Mouse (Mus musculus): ENCODE data around the gene Tango6. TPM values are rescaled to one million over a fixed set of nuclear protein-coding genes. Genes with fewer than 3 reads are reported as not detected.

Gene Tango6
- polyA plus RNA-seq, 1 experiment from 2014 or later: 15.0 TPM

DNA sequence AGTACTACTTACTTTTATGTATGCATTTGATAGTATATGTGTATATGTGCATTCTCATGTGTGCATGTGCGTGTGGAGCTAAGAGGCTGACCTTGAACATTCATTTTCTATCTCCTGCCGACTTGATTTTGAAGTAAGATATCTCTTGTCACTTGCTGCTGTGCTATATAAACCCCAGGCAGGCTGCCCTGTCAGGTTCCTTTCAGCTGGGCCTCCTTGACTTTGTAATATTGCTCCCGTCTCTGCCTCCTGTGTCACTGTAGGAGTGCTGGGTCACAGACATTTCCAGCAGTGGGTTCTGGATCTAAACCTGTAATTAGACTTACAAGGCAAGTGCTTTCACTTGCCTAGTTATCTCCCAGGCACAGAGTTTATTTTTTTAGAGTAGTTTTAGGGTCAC is 50.8 kb downstream of the Tango6 start:
- H3K4me1 ChIP-seq: peaks cover 29% of the 10 kb centered on the region
- no peak overlapping the region for H3K4me3 ChIP-seq
- no peaks in the 10 kb centered on the region for H3K9me3 ChIP-seq
- DNase-seq (ENCODE audit: extremely low spot score, low spot score): no peak
- 84% methylated on average over 3 of the region's 3 CpGs for WGBS
- H3K27ac ChIP-seq: no peak overlapping the region
- peaks cover 41% of the 10 kb centered on the region for H3K36me3 ChIP-seq (replicated peaks)
- H3K27me3 ChIP-seq (ENCODE audit: poor library complexity, severe bottlenecking): peaks cover 6% of the 10 kb centered on the region; the same call in 1 of the 2 replicates

GRCm38 (mm10) chr8:106734222-106734621 is 51.4 kb downstream of the Tango6 start:
- Histone ChIP-seq H3K27ac (no peak overlapping the region), H3K9me3 (no peaks in the 10 kb centered on the region), H3K4me1 (peaks cover 29% of the 10 kb centered on the region), H3K27me3 (ENCODE audit: poor library complexity, severe bottlenecking) (peaks cover 6% of the 10 kb centered on the region; the same call in 1 of the 2 replicates), H3K36me3 (replicated peaks) (peaks cover 46% of the 10 kb centered on the region), H3K4me3 (no peak overlapping the region)
- no peak for DNase-seq (ENCODE audit: extremely low spot score, low spot score)

GRCm38 (mm10) chr8:106736861-106737662 is 54.2 kb downstream of the Tango6 start:
- H3K27me3 ChIP-seq (ENCODE audit: poor library complexity, severe bottlenecking): no peaks in the 10 kb centered on the region
- peaks cover 51% of the 10 kb centered on the region for H3K36me3 ChIP-seq (replicated peaks)
- no peak for DNase-seq (ENCODE audit: extremely low spot score, low spot score)
- no peak overlapping the region for H3K4me3 ChIP-seq
- no peaks in the 10 kb centered on the region for H3K9me3 ChIP-seq
- no peak overlapping the region for H3K27ac ChIP-seq
- WGBS: 86% methylated on average over 13 of the region's 13 CpGs
- H3K4me1 ChIP-seq: peaks cover 23% of the 10 kb centered on the region

DNA sequence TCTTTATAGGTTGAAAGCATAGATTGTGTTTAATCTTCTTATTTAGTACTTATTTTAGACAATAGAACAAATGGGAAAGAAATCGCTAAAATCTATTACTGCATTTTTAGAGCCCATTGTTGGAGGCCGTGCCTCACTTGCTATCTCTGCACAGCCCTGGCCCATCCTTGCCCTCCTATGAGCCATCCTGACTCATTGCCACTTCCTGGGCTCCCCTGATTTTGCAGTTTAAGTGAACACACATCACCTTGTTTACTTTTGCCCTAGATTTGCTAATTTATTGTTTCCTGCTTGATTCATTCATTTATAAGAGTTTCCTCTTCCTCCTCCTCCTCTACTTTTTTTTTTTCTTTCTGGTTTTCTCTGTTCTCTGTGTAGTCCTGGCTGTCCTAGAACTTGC is 55.0 kb downstream of the Tango6 start:
- 92% methylated on average over 2 of the region's 2 CpGs for WGBS
- DNase-seq (ENCODE audit: extremely low spot score, low spot score): no peak
- Histone ChIP-seq H3K4me1 (peaks cover 16% of the 10 kb centered on the region), H3K9me3 (no peaks in the 10 kb centered on the region), H3K36me3 (replicated peaks) (peaks cover 58% of the 10 kb centered on the region), H3K27me3 (ENCODE audit: poor library complexity, severe bottlenecking) (no peaks in the 10 kb centered on the region), H3K27ac (no peak overlapping the region), H3K4me3 (no peak overlapping the region)

DNA sequence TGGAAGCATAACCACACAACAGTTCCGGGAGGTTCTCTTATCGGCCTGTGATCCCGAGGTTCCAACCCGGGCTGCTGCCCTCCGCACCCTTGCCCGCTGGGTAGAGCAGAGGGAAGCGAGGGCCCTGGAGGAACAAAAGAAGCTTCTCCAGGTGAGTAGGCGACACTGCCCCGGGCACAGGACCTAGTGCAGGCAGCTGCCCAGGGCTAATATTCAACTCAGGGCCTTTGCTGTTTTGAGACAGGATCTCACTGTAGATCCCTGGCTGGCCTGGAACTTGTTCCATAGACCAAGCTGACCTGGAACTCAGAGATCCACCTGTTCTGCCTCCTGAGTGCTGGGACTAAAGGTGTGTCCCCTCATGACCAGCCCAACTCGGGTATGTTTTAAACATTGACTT is 59.5 kb downstream of the Tango6 start:
- Histone ChIP-seq H3K27ac (no peak overlapping the region), H3K4me3 (no peak overlapping the region), H3K27me3 (ENCODE audit: poor library complexity, severe bottlenecking) (no peaks in the 10 kb centered on the region), H3K9me3 (no peaks in the 10 kb centered on the region), H3K36me3 (replicated peaks) (peaks cover 72% of the 10 kb centered on the region), H3K4me1 (no peaks in the 10 kb centered on the region)
- WGBS: 96% methylated on average over 10 of the region's 10 CpGs
- no peak for DNase-seq (ENCODE audit: extremely low spot score, low spot score)

DNA sequence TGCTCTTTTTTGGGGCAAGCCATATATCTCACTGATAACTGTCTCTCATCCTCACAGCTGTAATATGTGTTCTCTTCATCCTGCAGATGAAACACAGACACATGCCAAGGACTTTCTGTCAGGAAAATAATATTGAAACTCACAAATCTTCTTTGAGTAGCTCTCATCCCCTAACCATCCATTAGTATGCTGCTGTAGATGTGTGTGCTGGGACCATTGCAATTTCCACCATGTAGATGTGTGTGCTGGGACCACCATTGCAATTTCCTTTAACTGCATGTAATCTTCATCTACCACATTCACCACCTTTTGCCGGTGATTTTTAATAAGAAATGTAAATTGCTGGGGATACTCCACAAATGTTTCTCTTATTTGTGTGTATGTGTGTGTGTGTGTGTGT is 60.5 kb downstream of the Tango6 start:
- H3K9me3 ChIP-seq: no peaks in the 10 kb centered on the region
- WGBS: 100% methylated on average over 1 of the region's 1 CpGs
- H3K4me1 ChIP-seq: no peaks in the 10 kb centered on the region
- no peak overlapping the region for H3K4me3 ChIP-seq
- H3K27me3 ChIP-seq (ENCODE audit: poor library complexity, severe bottlenecking): no peaks in the 10 kb centered on the region
- no peak overlapping the region for H3K27ac ChIP-seq
- H3K36me3 ChIP-seq (replicated peaks): peaks cover 76% of the 10 kb centered on the region
- no peak for DNase-seq (ENCODE audit: extremely low spot score, low spot score)

DNA sequence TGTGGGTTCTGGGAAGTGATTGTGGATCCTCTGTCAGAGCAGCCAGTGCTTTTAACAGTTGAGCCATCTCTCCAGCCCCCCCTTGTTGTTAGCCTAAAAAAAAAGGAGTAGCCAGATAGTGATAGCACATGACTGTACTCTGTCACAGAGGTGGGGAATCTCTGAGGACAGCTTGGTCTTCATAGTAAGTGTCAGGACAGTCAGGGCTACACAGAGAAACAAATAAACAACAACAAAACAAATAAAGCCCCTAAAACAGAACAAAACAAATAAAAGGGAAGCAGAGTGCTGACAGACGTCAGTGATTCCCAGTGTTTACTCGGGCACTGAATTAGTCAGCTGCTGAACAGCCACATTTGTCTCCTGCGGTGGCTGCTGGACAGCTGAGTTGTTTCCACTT is 70.6 kb downstream of the Tango6 start:
- Histone ChIP-seq H3K36me3 (replicated peaks) (peaks cover 9% of the 10 kb centered on the region; the same call in 1 of the 2 replicates), H3K4me3 (no peak overlapping the region), H3K27me3 (ENCODE audit: poor library complexity, severe bottlenecking) (no peaks in the 10 kb centered on the region), H3K4me1 (no peaks in the 10 kb centered on the region), H3K9me3 (no peaks in the 10 kb centered on the region), H3K27ac (no peak overlapping the region)
- 87% methylated on average over 3 of the region's 3 CpGs for WGBS
- no peak for DNase-seq (ENCODE audit: extremely low spot score, low spot score)

GRCm38 (mm10) chr8:106761317-106761716 is 78.4 kb downstream of the Tango6 start:
- peak overlapping the region; percentile 27 for H3K27ac ChIP-seq
- peaks cover 29% of the 10 kb centered on the region for H3K4me1 ChIP-seq
- no peaks in the 10 kb centered on the region for H3K27me3 ChIP-seq (ENCODE audit: poor library complexity, severe bottlenecking)
- H3K9me3 ChIP-seq: no peaks in the 10 kb centered on the region
- WGBS: 51% methylated on average over 4 of the region's 4 CpGs
- H3K4me3 ChIP-seq: no peak overlapping the region
- H3K36me3 ChIP-seq (replicated peaks): 0 out of 2 replicates have a peak, but pooled peaks cover 4% of the 10 kb centered on the region
- DNase-seq (ENCODE audit: extremely low spot score, low spot score): no peak

DNA sequence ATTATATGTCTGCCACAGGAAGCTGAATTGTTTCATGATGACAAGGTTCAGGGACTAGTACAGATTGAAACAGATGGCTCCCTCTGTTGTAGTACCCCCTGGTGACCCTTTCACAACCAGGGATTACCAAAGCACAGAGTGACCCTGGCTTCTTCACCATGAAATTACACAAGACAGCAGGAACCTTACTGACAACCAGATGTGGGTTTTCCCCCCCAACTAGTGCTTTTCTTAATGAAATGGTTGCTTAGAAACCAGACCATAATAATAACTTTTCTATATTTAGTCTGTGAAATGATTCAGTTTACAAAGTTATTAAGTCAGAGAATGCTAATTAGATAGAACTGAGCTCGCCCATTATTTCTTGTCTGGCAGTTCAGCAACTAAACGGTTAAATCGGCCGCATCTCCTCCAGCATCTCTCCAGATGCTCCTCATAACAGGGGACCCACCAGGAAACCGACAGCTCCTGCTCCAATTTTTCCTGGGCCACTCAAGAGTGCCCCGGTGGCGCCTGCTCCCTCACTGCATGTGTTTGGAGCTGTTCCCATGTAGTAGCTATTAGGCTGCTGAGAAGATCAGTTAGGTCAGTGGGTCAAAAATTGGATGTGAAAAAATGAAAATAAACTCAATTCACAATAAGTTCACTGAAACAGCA is 79.1 kb downstream of the Tango6 start:
- no peaks in the 10 kb centered on the region for H3K9me3 ChIP-seq
- WGBS: 36% methylated on average over 7 of the region's 7 CpGs
- H3K27ac ChIP-seq: no peak overlapping the region
- no peaks in the 10 kb centered on the region for H3K27me3 ChIP-seq (ENCODE audit: poor library complexity, severe bottlenecking)
- DNase-seq (ENCODE audit: extremely low spot score, low spot score): peak; percentile 16
- 0 out of 2 replicates have a peak, but pooled peaks cover 4% of the 10 kb centered on the region for H3K36me3 ChIP-seq (replicated peaks)
- no peak overlapping the region for H3K4me3 ChIP-seq
- peaks cover 29% of the 10 kb centered on the region for H3K4me1 ChIP-seq

DNA sequence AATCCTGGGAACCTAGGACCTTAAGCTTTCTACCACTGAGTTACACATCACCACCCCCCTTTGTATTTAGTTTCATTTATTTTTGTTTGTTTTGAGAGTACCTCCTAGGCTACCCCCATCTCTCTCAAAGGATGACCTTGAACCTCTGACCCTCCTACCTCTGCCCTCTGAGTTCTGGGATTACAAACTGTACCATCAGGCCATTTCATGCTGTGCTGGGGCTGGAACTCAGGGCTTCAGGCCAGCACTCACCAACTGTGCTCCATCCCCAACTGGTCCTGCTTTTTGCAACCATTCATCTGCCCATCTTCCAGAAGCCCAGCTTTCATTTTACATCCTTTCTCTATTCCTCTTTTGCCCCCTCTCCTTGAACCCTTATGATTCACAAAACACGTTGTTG is 81.7 kb downstream of the Tango6 start:
- Histone ChIP-seq H3K27ac (no peak overlapping the region), H3K36me3 (replicated peaks) (peaks cover 4% of the 10 kb centered on the region; the same call in 1 of the 2 replicates), H3K4me1 (peaks cover 23% of the 10 kb centered on the region), H3K27me3 (ENCODE audit: poor library complexity, severe bottlenecking) (no peaks in the 10 kb centered on the region), H3K9me3 (no peaks in the 10 kb centered on the region), H3K4me3 (no peak overlapping the region)
- no peak for DNase-seq (ENCODE audit: extremely low spot score, low spot score)
- 91% methylated on average over 1 of the region's 1 CpGs for WGBS

DNA sequence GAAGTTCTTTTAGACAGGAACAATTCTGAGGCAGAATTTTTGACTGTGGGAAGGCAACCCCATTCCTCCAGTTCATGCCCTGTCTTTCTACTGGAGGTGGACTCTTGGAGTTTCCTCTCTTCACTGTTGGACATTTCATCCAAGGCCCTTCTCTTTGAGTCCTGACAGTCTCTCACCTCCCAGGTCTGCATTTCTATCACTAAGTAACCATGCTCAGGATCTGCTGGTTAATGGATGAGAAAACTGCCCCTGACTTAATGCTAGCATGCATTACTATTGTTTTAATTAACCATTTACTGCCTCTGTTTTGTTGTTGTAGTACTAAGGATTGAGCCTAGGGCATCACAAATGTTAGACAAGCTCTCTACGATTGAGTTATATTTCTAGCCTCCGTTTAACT is 82.7 kb downstream of the Tango6 start:
- Histone ChIP-seq H3K27ac (no peak overlapping the region), H3K4me3 (no peak overlapping the region), H3K9me3 (no peaks in the 10 kb centered on the region), H3K36me3 (replicated peaks) (peaks cover 4% of the 10 kb centered on the region; the same call in 1 of the 2 replicates), H3K27me3 (ENCODE audit: poor library complexity, severe bottlenecking) (no peaks in the 10 kb centered on the region), H3K4me1 (peaks cover 23% of the 10 kb centered on the region)
- 87% methylated on average over 2 of the region's 2 CpGs for WGBS
- DNase-seq (ENCODE audit: extremely low spot score, low spot score): no peak

- WGBS: 93% methylated on average over 5 of the region's 5 CpGs
- Histone ChIP-seq H3K9me3 (no peaks in the 10 kb centered on the region), H3K4me3 (no peak overlapping the region), H3K4me1 (peaks cover 13% of the 10 kb centered on the region), H3K36me3 (replicated peaks) (peaks cover 4% of the 10 kb centered on the region; the same call in 1 of the 2 replicates), H3K27me3 (ENCODE audit: poor library complexity, severe bottlenecking) (no peaks in the 10 kb centered on the region), H3K27ac (no peak overlapping the region)
- DNase-seq (ENCODE audit: extremely low spot score, low spot score): no peak
Observed at GRCm38 (mm10) chr8:106766736-106767135, 83.9 kb downstream of the Tango6 start.

DNA sequence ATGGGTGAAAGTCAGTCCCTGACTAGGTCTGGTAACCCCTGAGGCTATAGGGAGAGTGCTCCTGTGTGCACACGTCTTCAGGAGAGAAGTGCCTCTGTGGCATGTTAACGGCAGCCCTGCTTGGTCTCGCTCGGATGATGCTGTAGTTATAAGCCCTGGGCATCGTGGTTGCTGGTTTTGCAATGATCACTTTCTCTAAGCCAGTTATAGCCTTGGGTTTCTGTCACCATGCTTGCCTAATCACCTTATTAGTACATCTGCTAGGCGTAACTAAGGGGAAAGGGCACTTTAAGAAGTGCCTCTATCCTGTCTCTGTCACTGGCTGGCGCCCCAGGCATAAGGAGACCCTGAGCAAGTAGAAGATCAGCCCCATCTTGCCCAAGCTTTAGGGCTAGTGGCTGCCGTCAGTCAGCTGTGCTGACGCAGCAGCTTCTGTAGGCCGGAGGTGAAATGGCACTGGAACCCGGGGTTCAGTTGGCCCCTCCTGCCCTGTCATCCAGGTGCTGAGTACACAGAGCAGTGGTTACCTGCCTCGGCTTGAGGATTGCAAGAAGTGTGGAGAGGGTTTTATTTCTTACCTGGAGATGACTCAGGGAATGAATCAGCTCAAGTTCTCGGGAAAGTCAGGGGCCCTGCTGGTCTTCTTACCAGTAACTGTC is 86.4 kb downstream of the Tango6 start:
- DNase-seq (ENCODE audit: extremely low spot score, low spot score): no peak
- WGBS: 83% methylated on average over 13 of the region's 13 CpGs

More for the DNA sequence above, 86.4 kb downstream of the Tango6 start:
- H3K4me1 ChIP-seq: peaks cover 7% of the 10 kb centered on the region
- H3K9me3 ChIP-seq: no peaks in the 10 kb centered on the region
- H3K36me3 ChIP-seq (replicated peaks): peaks cover 4% of the 10 kb centered on the region; the same call in 1 of the 2 replicates
- no peaks in the 10 kb centered on the region for H3K27me3 ChIP-seq (ENCODE audit: poor library complexity, severe bottlenecking)
- H3K27ac ChIP-seq: no peak overlapping the region
- H3K4me3 ChIP-seq: no peak overlapping the region
